Mouse (Mus musculus): ENCODE data around the gene Tet3.

DNA sequence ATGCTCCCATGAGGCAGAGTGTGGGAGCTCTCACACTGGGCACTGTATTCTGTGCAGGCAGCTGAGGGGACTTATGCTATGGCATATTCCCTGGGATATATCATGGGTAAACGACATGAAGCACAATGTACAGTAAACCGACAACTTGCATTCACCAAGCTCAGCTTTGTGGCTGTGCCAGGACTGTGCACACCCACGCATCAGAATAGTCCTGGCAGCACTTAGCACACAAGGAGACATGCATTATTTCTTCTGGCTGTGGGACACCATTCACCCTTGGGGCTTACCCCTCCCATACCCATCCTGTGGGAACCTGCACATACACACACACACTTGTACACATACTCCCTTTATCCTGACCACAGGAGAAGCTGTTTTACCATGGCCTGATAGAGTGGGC is 20.3 kb downstream of the Tet3 start:
- TF ChIP-seq POLR2A (IDR thresholded peaks at IDR 0.05; ENCODE audit: low read depth, low read length) (no peak), CTCF (IDR thresholded peaks at IDR 0.05; ENCODE audit: extremely low read depth, insufficient read length, insufficient replicate concordance, low read depth, low read length) (no peak)
